Mouse (Mus musculus) cerebellum, adult 2 months (tissue): Measurements from ENCODE around the gene Cxcl17.

Experiments used
- CTCF ChIP-seq: fragments of 200-500 bp; IDR thresholded peaks from 2 replicates; pipeline ENCODE4 v1.5.1; 2011; ENCODE audit warnings: low read depth, mild to moderate bottlenecking, control low read depth, low read length, moderate library complexity, borderline replicate concordance; ENCODE audit not compliant: insufficient read depth
- POLR2A ChIP-seq: fragments of 200-500 bp; IDR thresholded peaks from 2 replicates; pipeline ENCODE4 v1.6.1; 2011; ENCODE audit warnings: low read length, control low read depth, borderline replicate concordance; ENCODE audit not compliant: insufficient read depth

GRCm38 (mm10) chr7:25432381-25432780, 19.7 kb upstream of the Cxcl17 start:
- no peak for TF ChIP-seq CTCF
- no peak for TF ChIP-seq POLR2A
